Mouse (Mus musculus): ENCODE measurements around the gene Ppl.
A peak's percentile ranks its signal among the peaks of the same experiment; 100 is the strongest.

Gene Ppl

GRCm38 (mm10) chr16:5119845-5120244 is 12.4 kb downstream of the Ppl start:
- no peak for DNase-seq

DNA sequence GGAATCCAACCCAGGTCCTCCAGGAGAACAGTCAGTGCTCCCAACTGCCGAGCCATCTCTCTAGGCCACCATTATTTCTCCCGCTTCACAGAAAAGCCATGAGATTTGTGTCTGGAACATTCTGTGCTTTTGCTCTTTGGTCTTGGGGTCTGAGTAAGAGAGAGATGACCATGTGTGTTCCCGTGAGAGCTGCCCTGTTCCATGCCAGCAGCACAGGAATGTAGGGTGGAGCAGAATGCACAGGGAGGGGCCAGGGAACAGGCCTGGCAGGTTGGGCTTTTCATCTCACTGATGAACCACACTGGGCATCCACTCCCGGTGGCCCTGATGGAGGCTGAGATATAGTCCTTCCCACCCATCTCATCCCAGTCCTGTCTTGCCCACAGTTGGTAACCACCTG is 12.8 kb downstream of the Ppl start:
- peak; percentile 33 for DNase-seq

GRCm38 (mm10) chr16:5113582-5113981 is 18.6 kb downstream of the Ppl start:
- no peak for DNase-seq

DNA sequence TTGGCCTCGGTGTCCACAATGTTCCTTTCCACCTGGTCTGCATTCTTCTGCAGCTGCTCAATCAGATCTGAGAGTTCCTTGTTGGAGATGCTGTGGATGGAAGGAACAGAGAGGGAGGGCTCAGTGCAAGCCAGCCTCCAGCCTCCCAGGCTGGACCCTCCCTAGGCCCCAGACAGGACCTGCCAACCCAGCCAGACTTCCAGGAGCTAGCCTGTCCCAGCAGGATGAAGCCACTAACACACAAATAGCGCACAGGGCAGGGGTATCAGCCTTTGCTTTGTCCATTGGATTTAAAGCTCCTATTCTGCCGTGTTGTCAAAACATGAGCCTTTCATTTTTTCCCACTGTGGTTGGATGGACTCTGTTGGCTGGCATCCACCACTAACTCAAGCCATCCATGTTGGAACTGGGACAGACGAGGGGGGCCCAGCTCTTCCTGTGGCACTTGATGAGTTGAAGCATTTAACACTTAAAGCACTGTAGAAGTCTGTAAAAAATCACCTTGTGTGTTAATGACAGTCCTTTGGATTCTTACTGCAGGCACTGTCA is 19.1 kb downstream of the Ppl start:
- no peak for DNase-seq

- no peak for DNase-seq
Observed at GRCm38 (mm10) chr16:5111021-5111420, 21.2 kb downstream of the Ppl start.

GRCm38 (mm10) chr16:5109877-5110276 is 22.3 kb downstream of the Ppl start:
- peak; percentile 31 for DNase-seq

- DNase-seq, result no peak
Observed at GRCm38 (mm10) chr16:5101000-5101399, 31.2 kb downstream of the Ppl start.

DNA sequence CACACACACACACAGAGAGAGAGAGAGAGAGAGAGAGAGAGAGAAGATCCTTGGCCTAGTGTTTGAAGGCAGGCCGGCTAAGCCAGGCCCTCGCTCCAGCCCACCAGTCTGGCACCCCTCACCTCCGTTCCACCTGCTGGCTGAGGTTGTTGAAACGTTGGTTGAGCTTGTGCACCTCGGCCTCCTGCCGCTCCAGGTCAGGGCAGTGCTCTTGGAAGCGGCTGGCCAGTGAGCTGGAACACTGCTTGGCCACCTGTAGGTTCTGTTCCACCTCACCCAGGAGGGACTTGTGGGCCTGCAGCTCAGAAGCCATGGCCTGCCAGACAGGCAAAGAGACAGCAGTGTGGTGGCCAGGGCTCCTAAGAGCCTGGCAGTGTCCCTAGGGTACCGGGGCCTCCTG is 35.7 kb downstream of the Ppl start:
- DNase-seq, result no peak

GRCm38 (mm10) chr16:5093285-5093684 is 38.9 kb downstream of the Ppl start:
- no peak for DNase-seq

DNA sequence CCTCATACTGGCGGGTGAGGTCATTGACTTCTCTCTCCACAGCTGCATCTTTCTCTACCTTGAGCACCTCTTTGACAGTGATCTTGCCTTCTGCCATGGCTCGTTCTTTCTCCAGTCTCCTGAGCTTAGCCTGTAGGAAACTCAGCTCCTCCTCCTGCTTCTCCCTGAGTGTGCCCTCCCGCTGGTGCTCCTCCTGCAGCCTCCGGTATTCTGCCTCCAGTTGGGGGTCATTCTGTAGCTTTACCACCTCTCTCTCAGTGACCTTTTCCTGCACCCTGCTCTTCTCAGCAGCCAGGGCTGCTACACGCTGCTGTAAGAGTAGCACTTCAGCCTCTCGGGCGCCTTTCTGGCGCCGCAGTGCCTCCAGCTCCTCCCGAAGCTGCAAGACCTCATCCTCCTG is 43.2 kb downstream of the Ppl start:
- no peak for DNase-seq

DNA sequence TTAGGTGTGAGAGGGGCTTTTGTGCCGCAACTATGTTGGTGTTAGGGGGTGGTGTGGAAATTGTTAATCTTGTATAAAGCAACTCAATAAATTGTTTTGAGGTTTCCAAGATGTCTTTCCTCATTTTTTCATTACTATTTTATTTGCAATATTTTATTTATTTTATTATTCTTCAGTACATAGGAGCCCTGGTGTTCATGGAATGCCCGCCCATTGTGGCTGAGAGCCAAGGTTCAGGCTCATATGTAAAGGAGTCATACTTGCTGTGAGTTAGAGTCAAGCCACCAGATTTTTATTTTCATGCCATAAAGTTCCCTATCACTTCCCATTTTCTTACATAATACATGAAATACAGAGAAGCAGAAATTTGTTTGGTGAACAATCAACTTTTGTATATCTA is 46.0 kb downstream of the Ppl start:
- no peak for DNase-seq

DNA sequence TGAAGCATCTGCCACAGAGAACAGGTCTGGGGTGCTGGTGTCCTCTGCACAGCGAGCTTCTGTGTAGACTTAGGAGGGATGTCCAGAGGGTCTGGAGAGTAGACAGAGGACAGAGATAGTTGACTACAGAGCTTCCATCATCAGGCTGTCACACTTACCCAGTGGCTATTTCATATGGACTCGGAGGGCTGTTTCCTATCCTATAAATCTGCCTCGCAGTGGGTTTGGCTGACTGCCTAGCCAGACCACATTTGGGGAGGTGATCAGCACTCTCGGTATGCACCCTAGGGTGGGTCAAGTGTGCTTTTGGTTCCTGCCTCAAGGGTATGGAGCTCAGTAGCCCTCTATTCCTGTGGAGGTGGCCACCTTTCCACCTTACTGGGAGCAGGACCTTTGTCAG is 47.0 kb downstream of the Ppl start:
- no peak for DNase-seq

DNA sequence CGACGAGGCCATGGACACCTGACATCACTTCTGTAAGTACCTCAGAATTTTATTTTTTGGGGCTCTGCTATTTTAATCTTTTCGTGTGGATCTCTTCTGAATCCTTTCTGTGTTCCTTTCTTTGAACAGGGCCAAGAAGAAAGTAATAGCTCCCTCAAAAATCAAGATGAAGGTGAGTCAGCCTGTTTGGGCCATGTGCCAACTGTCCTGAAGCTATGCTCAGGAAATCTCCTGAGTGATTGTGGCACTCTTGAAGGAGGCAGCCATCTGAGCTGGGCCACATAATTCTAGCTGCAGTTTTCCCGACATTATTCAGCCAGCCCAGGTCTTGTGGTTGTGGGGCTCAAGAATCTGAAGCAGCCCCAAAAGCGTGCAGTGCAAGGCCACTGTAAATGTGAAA is 57.9 kb downstream of the Ppl start:
- DNase-seq, result no peak

DNA sequence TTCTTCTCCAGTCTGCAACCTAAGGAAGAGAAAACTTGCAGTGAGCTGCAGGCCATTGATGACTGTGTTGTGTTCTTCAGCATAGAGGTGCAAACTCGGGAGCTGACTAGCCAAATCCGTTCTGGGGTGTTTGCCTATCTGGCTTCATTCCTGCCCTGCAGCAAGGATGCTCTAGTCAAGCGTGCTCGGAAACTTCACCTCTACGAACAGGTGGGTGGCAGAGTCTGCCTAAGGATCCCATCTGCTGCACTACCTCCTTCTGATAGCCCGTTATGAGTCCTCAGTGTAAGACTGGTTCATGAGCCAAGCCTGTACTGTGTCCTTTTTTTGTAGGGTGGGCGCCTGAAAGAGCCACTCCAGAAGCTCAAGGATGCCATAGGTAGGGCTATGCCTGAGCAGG is 60.2 kb downstream of the Ppl start:
- no peak for DNase-seq

DNA sequence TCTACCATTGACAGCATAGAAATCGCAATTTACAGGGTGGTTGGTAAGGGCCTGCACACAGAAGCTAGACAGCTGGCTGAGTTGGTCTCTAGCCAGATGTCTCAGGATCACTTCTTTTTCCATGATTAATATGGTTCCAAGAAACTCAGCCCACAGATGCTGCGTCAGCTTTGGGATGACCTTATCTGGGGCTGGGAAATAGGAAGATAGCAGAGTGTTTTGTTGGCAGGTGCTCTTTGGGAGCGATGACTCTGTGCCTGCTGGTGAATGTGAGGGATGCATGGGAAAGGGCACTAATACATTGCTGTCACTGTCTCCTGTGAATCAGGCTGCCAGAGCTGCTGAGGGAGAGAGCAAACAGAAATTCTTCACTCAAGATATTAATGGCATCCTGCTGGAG is 61.9 kb downstream of the Ppl start:
- peak; percentile 42 for DNase-seq

GRCm38 (mm10) chr16:5063472-5063871 is 68.7 kb downstream of the Ppl start:
- DNase-seq, result no peak

- no peak for DNase-seq
Observed at GRCm38 (mm10) chr16:5058114-5058513, 74.1 kb downstream of the Ppl start.

- peak; percentile 88 for DNase-seq
Observed at GRCm38 (mm10) chr16:5050251-5051110, 81.7 kb downstream of the Ppl start.

- DNase-seq, result peak; percentile 100
Observed at GRCm38 (mm10) chr16:5049774-5050234, 82.4 kb downstream of the Ppl start, which contains the start of the genes Glyr1 and Ubn1. TSS of gene Glyr1 (minus strand) at chr16:5049863. TSS of gene Ubn1 (plus strand) at chr16:5050057.

GRCm38 (mm10) chr16:5049182-5049773 is 82.9 kb downstream of the Ppl start:
- no peak for DNase-seq

DNA sequence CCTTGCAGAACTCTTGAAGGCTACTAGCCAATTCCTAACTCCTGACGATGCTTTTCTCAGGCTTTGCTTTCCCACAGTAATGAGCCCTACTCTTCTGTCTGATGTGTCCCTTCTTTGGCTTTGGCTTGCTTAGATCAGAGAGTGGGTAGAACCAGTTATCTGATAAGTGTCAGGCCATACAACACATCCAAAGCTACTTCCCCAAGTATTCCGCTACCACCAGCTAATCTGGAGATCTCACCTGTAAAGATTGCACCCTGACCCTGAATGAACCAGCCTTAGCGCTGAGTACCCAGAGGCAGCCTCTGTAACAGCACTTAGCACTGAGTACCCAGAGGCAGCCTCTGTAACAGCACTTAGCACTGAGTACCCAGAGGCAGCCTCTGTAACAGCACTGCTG is 86.9 kb downstream of the Ppl start:
- DNase-seq, result no peak

DNA sequence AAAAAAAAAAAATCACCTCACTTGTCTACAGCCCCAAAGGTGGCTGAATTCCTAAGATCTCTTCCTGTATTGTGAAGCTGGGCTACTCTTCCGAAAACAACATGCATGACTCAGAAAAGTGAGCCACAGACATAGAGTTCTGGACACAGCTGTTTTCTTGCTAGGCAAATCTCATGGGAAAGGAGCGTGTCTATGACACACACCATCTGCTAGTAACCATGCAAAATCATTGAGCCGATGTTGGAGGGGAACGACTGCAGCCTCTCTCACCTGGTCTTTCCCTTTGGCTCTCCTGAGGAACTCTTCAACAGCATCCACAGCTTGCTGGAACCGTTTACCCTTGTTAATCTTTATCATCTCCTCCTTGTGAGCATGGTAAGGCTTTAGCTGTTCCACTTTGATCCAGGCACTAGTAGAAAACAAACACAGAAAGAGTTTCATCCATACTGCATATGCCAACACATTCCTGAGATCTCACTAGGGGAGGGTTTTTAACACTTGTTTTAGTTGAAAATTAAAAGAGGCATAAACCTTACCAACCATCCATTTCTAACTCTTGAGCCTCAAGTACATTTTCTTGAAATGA is 95.5 kb downstream of the Ppl start:
- no peak for DNase-seq

Data from kidney, postnatal 10 days (tissue).